In the genomic region with DNA sequence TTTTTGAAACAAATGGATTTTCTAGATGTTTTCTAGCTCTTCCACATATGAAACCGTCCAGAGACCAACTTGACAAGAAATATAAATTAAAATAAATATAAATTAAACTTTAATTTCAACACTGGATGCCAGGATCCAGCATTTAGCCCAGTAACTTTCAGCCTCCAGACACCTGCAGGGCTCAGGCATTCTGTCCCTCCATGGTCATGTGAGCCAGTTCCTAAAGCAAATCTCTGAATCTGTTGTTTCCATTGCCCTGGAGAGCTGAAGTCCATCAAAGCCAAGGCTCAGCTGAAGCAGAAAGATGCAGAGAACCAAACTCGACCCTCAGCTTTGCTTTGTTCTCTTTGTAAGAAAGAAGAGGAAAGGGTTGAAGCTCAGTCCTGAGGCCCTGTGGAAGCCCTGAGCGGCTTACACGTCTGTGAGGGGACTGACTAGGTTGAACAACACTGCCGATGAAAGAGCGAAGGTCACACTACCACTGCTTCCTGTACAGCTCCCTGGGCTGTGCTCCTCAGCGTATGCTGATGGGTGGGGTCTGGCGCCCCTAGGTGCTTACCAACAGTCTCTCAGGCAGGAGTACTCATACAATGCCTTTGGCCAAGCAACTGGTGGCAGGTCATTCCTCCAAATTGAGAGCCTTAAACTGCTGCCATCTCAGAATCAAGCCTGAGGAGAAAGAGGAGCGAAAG, we compare ENCODE assay signal across 22 mouse cellular contexts. TPM values are rescaled to one million over a fixed set of nuclear protein-coding genes. Genes with fewer than 3 reads are reported as not detected.
DNase-seq lines count a peak whose midpoint lies in the region; ATAC-seq lines count a peak whose summit lies in the region.
"Had no signal": no experiment of that assay in that cellular context is flagged by ENCODE, and none has a peak within 500 bp of the region (broad histone marks: within the 10 kb centered on the region; RNA-seq: fewer than 3 reads in every experiment).

No protein-coding gene starts in this region.

- H3K9me3 ChIP-seq in hindbrain, embryonic 11.5 days (ENCODE audit: control insufficient read depth, low read length): no peaks in the 10 kb centered on the region
- H3K9me3 ChIP-seq: G1E; heart, embryonic 13.5 days; lung, embryonic 15.5 days; midbrain, embryonic 10.5 days had no signal

- H3K9ac ChIP-seq in hindbrain, embryonic 11.5 days (ENCODE audit: low read depth, low read length): no peak overlapping the region
- H3K9ac ChIP-seq: forebrain, embryonic 13.5 days; heart, embryonic 13.5 days; lung, embryonic 15.5 days had no signal

- H3K27me3 ChIP-seq in hindbrain, embryonic 11.5 days (ENCODE audit: control insufficient read depth, insufficient read depth, low read length): no peaks in the 10 kb centered on the region
- H3K27me3 ChIP-seq: forebrain, embryonic 13.5 days; heart, embryonic 13.5 days; lung, embryonic 15.5 days had no signal

- H3K36me3 ChIP-seq in hindbrain, embryonic 11.5 days (ENCODE audit: control insufficient read depth, insufficient read depth, low read length): no peaks in the 10 kb centered on the region
- H3K36me3 ChIP-seq: G1E; heart, embryonic 13.5 days; lung, embryonic 15.5 days; midbrain, embryonic 10.5 days had no signal

- H3K4me1 ChIP-seq in hindbrain, embryonic 11.5 days (replicated peaks; ENCODE audit: control insufficient read depth, insufficient read depth, low read length): no peaks in the 10 kb centered on the region
- H3K4me1 ChIP-seq: forebrain, embryonic 13.5 days; heart, embryonic 13.5 days; lung, embryonic 15.5 days had no signal

- H3K4me3 ChIP-seq in hindbrain, embryonic 11.5 days (ENCODE audit: low read depth, low read length): no peak overlapping the region
- H3K4me3 ChIP-seq: forebrain, embryonic 13.5 days; heart, embryonic 13.5 days; lung, embryonic 15.5 days; midbrain, embryonic 10.5 days; myocyte had no signal

- peak; percentile 92 for DNase-seq in heart, adult 11 months
- no peak for DNase-seq in heart, adult 18-20 months
- peak; percentile 83 for DNase-seq in thymus, postnatal 14 days
- DNase-seq in hindbrain, embryonic 11.5 days (ENCODE audit: low spot score): no peak
- no peak for DNase-seq in gastrocnemius, postnatal 4 days (ENCODE audit: low spot score in 2 of 2)
- no peak for DNase-seq in gastrocnemius, adult 18-20 months (ENCODE audit: low spot score)
- DNase-seq: gastrocnemius, postnatal 10 days; kidney, adult 11 months; kidney, postnatal 25 days; right cerebral cortex, postnatal 4 days had no signal

- peak; percentile 66 for ATAC-seq in activated CD4-positive, CD25-positive, alpha-beta regulatory T cell, adult 4 months
- peak; percentile 52; the same call in 1 of the 2 replicates for ATAC-seq in neutrophil, adult 5-6 weeks (ENCODE audit: extremely low read depth, insufficient number of reproducible peaks, low FRiP score, poor library complexity, severe bottlenecking)
- no peak for ATAC-seq in hindbrain, embryonic 11.5 days (ENCODE audit: low FRiP score)
- ATAC-seq: forebrain, embryonic 13.5 days had no signal

- WGBS in hindbrain, embryonic 11.5 days: 76% methylated on average over 9 of the region's 9 CpGs

- no peak overlapping the region for H3K27ac ChIP-seq in hindbrain, embryonic 11.5 days (ENCODE audit: low read depth, low read length)
- H3K27ac ChIP-seq: forebrain, embryonic 13.5 days; heart, embryonic 13.5 days; lung, embryonic 15.5 days; midbrain, embryonic 10.5 days had no signal

- H3K4me2 ChIP-seq in hindbrain, embryonic 11.5 days (replicated peaks; ENCODE audit: low read depth, low read length): no peak overlapping the region
- H3K4me2 ChIP-seq: forebrain, embryonic 13.5 days; heart, embryonic 13.5 days; lung, embryonic 15.5 days had no signal

RNA-seq across cellular contexts. Expression of gene Gimap3, which starts 2.3 kb away (rescaled TPM):
- 1 to 10 TPM in 1 of 2 experiments, under 1 TPM in 1; 0.57 to 6.9 TPM for total RNA-seq in heart, adult 18-20 months (2021)
- 1,000 to 10,000 TPM; 1,102 to 1,198 TPM for polyA plus RNA-seq in activated CD4-positive, CD25-positive, alpha-beta regulatory T cell, adult 4 months (2017; shearing (Covaris generic))
- total RNA-seq in neutrophil, adult 5-6 weeks (2017): 311 and 314 TPM in 2 replicates
- polyA plus RNA-seq in hindbrain, embryonic 11.5 days (2014; fragmentation: Nextera tagmentation; extraction: Ambion mirVana): 0.17 TPM in 1 of 2 replicates, not detected in the other
- total RNA-seq in gastrocnemius, postnatal 4 days (2021): under 1 TPM in 1 of 2 experiments, not detected in 1; 0.17 TPM
- total RNA-seq in gastrocnemius, adult 18-20 months (2021): under 1 TPM; 0.09 to 0.28 TPM
- polyA plus RNA-seq: embryonic facial prominence, embryonic 14.5 days; forebrain, embryonic 13.5 days; G1E; heart, embryonic 13.5 days; limb, embryonic 14.5 days; midbrain, embryonic 10.5 days; myocyte had no signal

RNA-seq across cellular contexts. Expression of gene Gimap5, which starts 22.3 kb away (rescaled TPM):
- total RNA-seq in heart, adult 18-20 months (2021): 1 to 10 TPM; 4.9 to 5.0 TPM
- 100 to 1,000 TPM; 198 to 220 TPM for polyA plus RNA-seq in activated CD4-positive, CD25-positive, alpha-beta regulatory T cell, adult 4 months (2017; shearing (Covaris generic))
- total RNA-seq in neutrophil, adult 5-6 weeks (2017): 83.5 and 86.2 TPM in 2 replicates
- 0.49 and 0.92 TPM in 2 replicates for polyA plus RNA-seq in hindbrain, embryonic 11.5 days (2014; fragmentation: Nextera tagmentation; extraction: Ambion mirVana)
- 1 to 10 TPM; 7.4 to 8.7 TPM for total RNA-seq in gastrocnemius, postnatal 4 days (2021)
- 1 to 10 TPM in 1 of 2 experiments, under 1 TPM in 1; 0.57 to 1.0 TPM for total RNA-seq in gastrocnemius, adult 18-20 months (2021)
- polyA plus RNA-seq: G1E, myocyte had no signal

RNA-seq across cellular contexts. Expression of gene Gimap1, which starts 29.5 kb away (rescaled TPM):
- total RNA-seq in heart, adult 18-20 months (2021): 10 to 100 TPM in 1 of 2 experiments, 1 to 10 TPM in 1; 9.9 to 13.3 TPM
- polyA plus RNA-seq in activated CD4-positive, CD25-positive, alpha-beta regulatory T cell, adult 4 months (2017; shearing (Covaris generic)): 100 to 1,000 TPM; 321 to 429 TPM
- 288 and 296 TPM in 2 replicates for total RNA-seq in neutrophil, adult 5-6 weeks (2017)
- 5.0 and 6.1 TPM in 2 replicates for polyA plus RNA-seq in hindbrain, embryonic 11.5 days (2014; fragmentation: Nextera tagmentation; extraction: Ambion mirVana)
- total RNA-seq in gastrocnemius, postnatal 4 days (2021): 10 to 100 TPM in 1 of 2 experiments, 1 to 10 TPM in 1; 9.0 to 10.9 TPM
- total RNA-seq in gastrocnemius, adult 18-20 months (2021): 1 to 10 TPM; 1.5 to 2.4 TPM
- total RNA-seq: G1E had no signal
- polyA plus RNA-seq: G1E, myocyte had no signal

RNA-seq across cellular contexts. Expression of gene Gimap7, which starts 49.9 kb away (rescaled TPM):
- total RNA-seq in heart, adult 18-20 months (2021): 1 to 10 TPM in 1 of 2 experiments, under 1 TPM in 1; 0.27 to 1.7 TPM
- polyA plus RNA-seq in activated CD4-positive, CD25-positive, alpha-beta regulatory T cell, adult 4 months (2017; shearing (Covaris generic)): 100 to 1,000 TPM; 444 to 529 TPM
- total RNA-seq in neutrophil, adult 5-6 weeks (2017): 121 TPM in 2 replicates
- 0.11 TPM in 1 of 2 replicates, not detected in the other for polyA plus RNA-seq in hindbrain, embryonic 11.5 days (2014; fragmentation: Nextera tagmentation; extraction: Ambion mirVana)
- total RNA-seq in gastrocnemius, postnatal 4 days (2021): not detected
- not detected for total RNA-seq in gastrocnemius, adult 18-20 months (2021)
- total RNA-seq: adrenal gland, postnatal 4 days; gastrocnemius, postnatal 10 days had no signal
- polyA plus RNA-seq: embryonic facial prominence, embryonic 14.5 days; forebrain, embryonic 13.5 days; G1E; heart, embryonic 13.5 days; limb, embryonic 14.5 days; lung, embryonic 15.5 days; midbrain, embryonic 10.5 days; myocyte; testis, adult 2 months had no signal

RNA-seq across cellular contexts. Expression of gene Gm28053, which starts 49.9 kb away (rescaled TPM):
- 1 to 10 TPM; 3.8 to 4.0 TPM for total RNA-seq in heart, adult 18-20 months (2021)
- 10 to 100 TPM; 42.8 to 45.0 TPM for polyA plus RNA-seq in activated CD4-positive, CD25-positive, alpha-beta regulatory T cell, adult 4 months (2017; shearing (Covaris generic))
- 24.7 and 34.2 TPM in 2 replicates for total RNA-seq in neutrophil, adult 5-6 weeks (2017)
- not detected in 2 replicates for polyA plus RNA-seq in hindbrain, embryonic 11.5 days (2014; fragmentation: Nextera tagmentation; extraction: Ambion mirVana)
- 1 to 10 TPM; 2.4 to 4.7 TPM for total RNA-seq in gastrocnemius, postnatal 4 days (2021)
- total RNA-seq in gastrocnemius, adult 18-20 months (2021): 1 to 10 TPM in 1 of 2 experiments, not detected in 1; 2.7 TPM
- total RNA-seq: G1E had no signal
- polyA plus RNA-seq: embryonic facial prominence, embryonic 14.5 days; G1E; myocyte; testis, adult 2 months had no signal

Comparison
In these comparisons a context has a peak if more than half of its experiments do, and no peak if none do; other contexts are left out.
1. DNase-seq: peak in heart, adult 11 months (single experiment) and thymus, postnatal 14 days (single experiment); none in heart, adult 18-20 months (0 of 2), hindbrain, embryonic 11.5 days (single experiment), gastrocnemius, postnatal 4 days (0 of 2) and gastrocnemius, adult 18-20 months (single experiment).
2. RNA of gene Gimap3, which starts 2.3 kb away (total RNA-seq): 311 to 314 TPM in neutrophil, adult 5-6 weeks; 0.57 to 6.9 TPM in heart, adult 18-20 months, 0.09 to 0.28 TPM in gastrocnemius, adult 18-20 months and 0.17 TPM in gastrocnemius, postnatal 4 days; every median in the first group is over 10 times any median in the second.
3. RNA of gene Gimap1, which starts 29.5 kb away (total RNA-seq): 288 to 296 TPM in neutrophil, adult 5-6 weeks; 9.9 to 13.3 TPM in heart, adult 18-20 months, 9.0 to 10.9 TPM in gastrocnemius, postnatal 4 days and 1.5 to 2.4 TPM in gastrocnemius, adult 18-20 months; every median in the first group is over 10 times any median in the second.